Mouse (Mus musculus): ENCODE measurements around the gene Tpbpa.

- no peak for TF ChIP-seq GATA1 (IDR thresholded peaks at IDR 0.05; ENCODE audit: borderline replicate concordance, low read length)
- TF ChIP-seq FLI1 (IDR thresholded peaks at IDR 0.05; ENCODE audit: low read length), result no peak
Observed at GRCm38 (mm10) chr13:60961706-60962105, 19.9 kb upstream of the Tpbpa start.
